Mouse (Mus musculus): ENCODE results near the gene Fam149a. TPM values are rescaled to one million over a fixed set of nuclear protein-coding genes. Genes with fewer than 3 reads are reported as not detected.

The Fam149a gene
- polyA plus RNA-seq, 1 experiment from 2014 or later, result 3.2 TPM

Other genes starting within 250 kb of the Fam149a start
- 3.2 and 3.5 TPM in 2 replicates for gene F11, start 120.3 kb downstream of the Fam149a start, polyA plus RNA-seq (2016; fragmentation: Nextera tagmentation; extraction: Ambion mirVana)
- 0.81 and 0.91 TPM in 2 replicates for gene Klkb1, start 87.4 kb downstream of the Fam149a start, polyA plus RNA-seq (2016; fragmentation: Nextera tagmentation; extraction: Ambion mirVana)
- 1.3 and 1.8 TPM in 2 replicates for gene Gm45753, start 73.8 kb downstream of the Fam149a start, polyA plus RNA-seq (2016; fragmentation: Nextera tagmentation; extraction: Ambion mirVana)
- 1.7 and 1.8 TPM in 2 replicates for gene Cyp4v3, start 49.1 kb downstream of the Fam149a start, polyA plus RNA-seq (2016; fragmentation: Nextera tagmentation; extraction: Ambion mirVana)
- 0.71 and 0.73 TPM in 2 replicates for gene Tlr3, start 28.8 kb upstream of the Fam149a start, polyA plus RNA-seq (2016; fragmentation: Nextera tagmentation; extraction: Ambion mirVana)
- gene Sorbs2, start 125.5 kb upstream of the Fam149a start, polyA plus RNA-seq (2016; fragmentation: Nextera tagmentation; extraction: Ambion mirVana), result 3.6 and 5.2 TPM in 2 replicates